Mouse (Mus musculus) testis, postnatal 10 days (tissue): ENCODE measurements around the gene Itpr2.

ENCODE experiments used
- DNase-seq: peaks from one replicate; pipeline ENCODE4 v3.0.0; 2021; ENCODE audit warnings: low spot score

The Itpr2 gene

GRCm38 (mm10) chr6:146346545-146347195 is 155.4 kb downstream of the Itpr2 start:
- no peak for DNase-seq

DNA sequence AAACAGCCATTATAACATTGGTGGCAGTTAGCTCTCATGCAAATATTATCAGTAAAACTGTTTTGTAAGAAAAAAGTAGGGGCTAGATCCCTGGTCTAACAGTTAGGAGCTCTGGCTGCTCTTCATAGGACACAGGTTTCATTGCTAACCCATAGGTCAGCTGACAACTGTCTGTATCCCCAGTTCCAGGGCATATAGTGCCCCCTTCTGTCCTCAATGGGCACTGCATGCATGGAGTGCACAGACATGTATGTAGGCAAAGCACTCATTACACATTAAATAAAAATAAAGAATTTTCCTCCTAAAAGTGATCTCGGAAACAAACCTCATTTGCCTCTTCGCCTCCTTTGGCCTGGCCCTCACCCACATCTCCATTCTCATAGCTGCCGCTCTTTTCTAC is 157.3 kb downstream of the Itpr2 start:
- peak; percentile 56 for DNase-seq

DNA sequence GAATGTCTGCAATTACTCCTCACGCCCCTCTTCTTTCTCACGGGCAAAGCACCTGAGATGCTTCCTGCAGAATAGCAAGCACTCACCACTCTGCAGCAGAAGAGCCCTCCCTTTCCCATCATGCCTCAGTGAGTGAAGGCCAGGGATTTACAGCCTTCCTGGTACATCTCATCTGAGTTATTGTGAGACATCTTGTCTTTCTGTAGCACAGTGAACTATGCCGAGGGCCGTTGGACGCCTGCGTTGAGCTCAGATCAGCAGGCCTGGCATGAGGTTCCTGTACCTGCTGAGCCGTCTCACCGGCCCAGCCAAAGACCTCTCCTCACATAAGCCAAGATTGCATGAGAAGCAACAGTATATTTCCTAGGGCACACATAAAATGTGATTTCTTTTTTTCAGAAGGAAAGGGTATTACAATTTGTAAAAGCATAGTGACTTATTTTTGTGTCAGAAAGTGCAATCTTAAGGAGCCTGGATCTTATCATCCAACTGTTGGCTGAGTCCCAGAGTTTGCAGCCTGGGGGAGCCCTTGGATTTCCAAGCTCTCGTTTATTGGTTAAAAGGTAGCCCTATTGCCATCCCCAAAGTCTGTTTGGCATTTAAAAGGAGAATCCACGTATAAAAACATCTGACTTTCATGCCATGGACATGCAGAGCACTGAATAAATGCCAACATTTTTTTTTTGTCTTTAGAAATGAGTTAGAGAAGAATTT is 158.2 kb downstream of the Itpr2 start:
- DNase-seq: no peak

GRCm38 (mm10) chr6:146342995-146343394 is 159.0 kb downstream of the Itpr2 start:
- no peak for DNase-seq

DNA sequence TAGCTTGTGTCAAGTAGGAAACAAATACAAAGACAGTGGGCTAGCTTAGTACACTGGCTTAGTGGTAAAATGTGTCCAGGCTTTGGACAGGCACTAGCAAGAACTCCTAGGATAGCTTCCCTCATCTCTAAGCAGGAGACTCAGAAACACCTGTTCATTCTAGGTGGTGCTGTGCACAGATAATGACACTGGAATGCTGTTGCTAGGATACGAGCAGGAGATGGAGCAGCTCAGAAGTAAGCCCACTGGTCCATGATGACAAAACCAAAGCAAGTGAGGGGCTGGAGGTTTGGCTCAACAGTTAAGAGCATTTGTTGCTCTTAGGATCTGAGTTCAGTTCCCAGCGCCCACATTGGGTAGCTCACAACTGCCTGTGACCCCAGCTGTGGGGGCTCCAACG is 160.1 kb downstream of the Itpr2 start:
- no peak for DNase-seq

- DNase-seq: no peak
These were observed 160.6 kb downstream of the Itpr2 start for GRCm38 (mm10) chr6:146341413-146341812.

DNA sequence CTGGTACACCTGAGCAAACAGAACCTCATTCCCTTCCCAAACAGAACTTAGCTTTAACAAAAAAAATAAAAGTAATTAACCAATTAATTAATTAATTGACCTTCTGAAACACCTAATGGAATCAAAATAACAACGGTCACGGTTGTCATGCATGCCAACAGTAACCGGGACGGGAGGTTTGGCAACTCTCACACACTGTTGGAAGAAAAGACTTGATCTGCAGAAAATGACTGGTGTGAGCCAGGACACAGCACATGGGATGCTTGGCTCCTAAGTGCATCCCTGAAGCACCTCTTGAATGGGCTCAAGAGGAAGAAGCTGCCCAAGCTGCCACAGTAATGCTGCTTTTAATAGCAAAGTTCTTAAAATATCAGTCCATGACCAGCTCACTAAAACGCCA is 161.1 kb downstream of the Itpr2 start:
- DNase-seq: no peak

- DNase-seq: peak; percentile 87
These were observed 162.2 kb downstream of the Itpr2 start for GRCm38 (mm10) chr6:146339779-146340178.

- DNase-seq: no peak
These were observed 164.8 kb downstream of the Itpr2 start for GRCm38 (mm10) chr6:146337237-146337636.

DNA sequence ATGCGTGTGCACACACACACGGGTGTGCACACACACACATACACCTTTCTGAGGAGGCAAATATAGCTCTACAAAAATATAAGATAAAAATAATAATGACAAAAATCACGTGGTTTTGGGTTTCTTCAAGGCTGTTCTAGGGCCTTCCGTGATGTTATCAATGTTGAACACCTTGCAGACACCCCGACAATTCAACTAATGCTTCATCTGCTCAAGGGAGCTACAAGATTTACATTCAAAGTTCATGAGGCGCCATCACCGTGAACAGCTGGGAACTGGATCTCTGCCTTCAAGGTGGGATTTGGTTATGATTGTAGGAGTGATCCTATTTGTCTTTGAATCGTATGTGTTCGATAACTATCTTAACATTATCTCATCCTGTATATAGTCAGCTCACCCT is 166.8 kb downstream of the Itpr2 start:
- no peak for DNase-seq

GRCm38 (mm10) chr6:146333506-146333905 is 168.5 kb downstream of the Itpr2 start:
- no peak for DNase-seq

- DNase-seq: no peak
These were observed 170.9 kb downstream of the Itpr2 start for GRCm38 (mm10) chr6:146331017-146331669.

DNA sequence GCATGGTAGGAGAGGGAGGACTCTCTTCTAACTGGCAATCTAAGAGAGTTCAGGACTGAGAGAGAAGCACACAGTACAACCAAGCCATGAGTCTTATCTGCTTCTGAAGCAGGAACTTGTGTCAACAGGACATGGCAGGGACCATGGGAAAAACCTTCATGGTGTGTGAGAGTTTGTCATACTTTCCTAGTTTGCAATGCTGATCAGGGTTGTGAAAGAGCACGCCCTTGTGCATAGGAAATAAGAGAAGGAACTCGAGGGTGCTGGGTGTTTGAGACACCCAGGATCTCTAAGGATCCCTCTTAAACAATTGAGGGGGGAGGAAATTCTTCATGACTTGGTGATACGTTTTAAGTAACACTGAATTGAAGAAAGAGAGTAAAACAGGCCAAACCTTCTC is 172.9 kb downstream of the Itpr2 start:
- no peak for DNase-seq

DNA sequence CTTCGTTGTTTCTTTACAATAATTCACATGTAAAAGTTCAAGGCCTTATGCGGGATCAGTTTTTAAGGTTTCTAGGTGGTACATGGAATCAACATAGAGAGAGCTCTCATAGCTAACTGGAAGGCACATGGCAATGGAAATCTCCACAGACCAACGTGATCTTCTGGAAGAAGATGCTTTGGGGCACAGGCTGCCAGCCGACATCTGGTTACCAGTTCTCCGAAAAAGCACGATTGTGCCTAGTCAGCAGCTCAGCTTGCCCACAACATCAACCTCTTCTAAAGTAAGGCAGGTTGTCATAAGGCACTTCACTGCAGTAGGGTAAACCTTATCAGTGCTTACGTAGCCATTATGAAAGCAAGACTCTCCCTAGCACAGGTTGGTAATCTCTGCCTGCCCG is 175.4 kb downstream of the Itpr2 start:
- no peak for DNase-seq

DNA sequence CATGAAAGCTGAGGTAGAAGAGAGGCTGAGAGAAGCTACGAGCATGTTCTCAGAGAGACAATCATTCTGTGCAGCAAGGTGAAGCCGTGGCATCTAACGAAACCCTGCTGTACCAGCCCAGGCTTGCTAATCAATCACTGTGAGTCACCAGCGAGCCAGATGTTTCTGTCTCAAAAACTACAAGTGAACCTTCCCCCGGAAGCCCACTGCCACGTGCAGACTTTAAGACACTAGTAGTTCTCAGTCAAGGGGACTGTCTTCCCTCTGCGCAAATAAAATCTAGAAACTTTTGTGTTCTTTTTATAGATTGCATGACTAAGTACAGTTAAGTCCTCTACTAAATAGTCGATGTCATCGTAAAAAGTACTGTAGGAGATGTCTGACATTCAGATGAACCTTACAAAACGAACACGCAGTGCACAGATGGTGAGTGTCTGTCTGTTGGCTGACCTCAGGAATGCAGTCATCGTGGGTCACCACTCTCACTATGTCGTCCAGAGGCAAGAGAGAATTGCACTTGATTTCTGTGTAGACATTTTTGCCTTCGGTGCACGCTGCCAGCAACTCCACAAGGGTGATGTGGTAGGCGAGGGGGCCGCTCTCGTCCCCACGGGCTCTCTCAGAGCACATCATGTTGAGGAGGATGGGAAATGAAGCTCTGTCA is 177.3 kb downstream of the Itpr2 start:
- no peak for DNase-seq

- DNase-seq: no peak
These were observed 179.5 kb downstream of the Itpr2 start for GRCm38 (mm10) chr6:146322555-146322954.

- DNase-seq: no peak
These were observed 180.1 kb downstream of the Itpr2 start for GRCm38 (mm10) chr6:146321951-146322350.

DNA sequence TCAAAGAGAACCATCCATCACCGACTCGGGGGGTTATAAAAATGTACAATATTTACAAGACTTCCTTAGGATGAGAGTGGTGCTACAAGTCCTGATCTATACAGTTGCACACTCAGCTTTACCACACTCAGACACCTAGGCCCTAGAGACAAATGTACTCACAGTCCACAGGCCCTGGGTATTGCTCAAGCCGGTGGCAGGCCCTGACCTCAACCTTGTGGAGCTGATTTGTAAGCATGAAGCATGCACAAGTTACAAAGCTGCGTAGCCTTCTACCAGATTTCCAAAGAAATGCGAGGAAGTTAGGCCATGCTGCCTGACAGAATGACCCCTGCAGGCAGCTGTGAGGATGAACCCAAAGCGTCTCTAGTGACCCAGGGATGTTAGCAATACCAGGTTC is 185.6 kb downstream of the Itpr2 start:
- no peak for DNase-seq

DNA sequence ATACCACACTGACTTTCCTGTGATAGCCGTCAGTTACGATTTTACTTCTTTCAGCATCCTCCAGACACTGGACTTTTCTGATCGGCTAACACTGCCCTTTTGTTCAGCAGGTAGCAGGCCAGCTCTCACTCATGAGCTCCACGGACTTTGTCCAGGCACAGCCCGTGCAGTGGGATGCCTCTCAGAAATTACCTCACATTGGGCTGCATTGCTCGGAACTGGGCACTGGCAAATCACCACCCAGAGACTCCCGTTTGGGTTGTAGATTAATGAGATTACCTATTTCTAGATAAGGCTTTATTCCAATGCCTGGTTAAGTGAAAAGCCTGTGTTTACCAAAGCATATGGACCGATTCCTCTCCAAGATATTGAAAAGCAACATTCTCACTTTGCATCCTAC is 186.9 kb downstream of the Itpr2 start:
- no peak for DNase-seq

GRCm38 (mm10) chr6:146314304-146314703 is 187.7 kb downstream of the Itpr2 start:
- no peak for DNase-seq

GRCm38 (mm10) chr6:146313396-146313795 is 188.6 kb downstream of the Itpr2 start:
- no peak for DNase-seq

GRCm38 (mm10) chr6:146310210-146310609 is 191.8 kb downstream of the Itpr2 start:
- DNase-seq: no peak

GRCm38 (mm10) chr6:146309335-146309734 is 192.7 kb downstream of the Itpr2 start:
- no peak for DNase-seq
